Mouse (Mus musculus) gastrocnemius, postnatal 14 days (tissue): ENCODE data around the gene Arhgap19. TPM values are rescaled to one million over a fixed set of nuclear protein-coding genes. Genes with fewer than 3 reads are reported as not detected.
"Not testable (repeated sequence)": the region's sequence is repeated elsewhere in the genome, so short reads cannot be mapped to it uniquely, and the experiment has no call there.

ENCODE experiments used
- DNase-seq: peaks from one replicate; pipeline ENCODE4 v3.0.0; 2021; ENCODE audit warnings: mixed read lengths
- intact Hi-C: fragments of 180-260 bp; cut with DNase I; formaldehyde crosslinking; loops from one replicate; pipeline ENCODE4 v1.15.1; 2025; ENCODE audit warnings: low total_unique reads
- long read RNA-seq, 2 experiments: library from polyadenylated mRNA; stranded (forward); transcript quantifications; one replicate each; pipeline ENCODE4 v2.0.0; 2021
- total RNA-seq, 2 experiments: library from RNA; stranded (reverse); gene quantifications; 2 replicates each; pipeline ENCODE4 v1.2.3; 2021

The Arhgap19 gene
- 1 to 10 TPM; 6.8 to 9.9 TPM for total RNA-seq
- long read RNA-seq, experiment 1, full-length matches to known transcripts, result 6 of 8 reads
- long read RNA-seq, experiment 1, partial matches to known transcripts, result 0 of 8 reads
- long read RNA-seq, experiment 1, other reads (novel, unspliced or antisense), result 2 of 8 reads
- long read RNA-seq, experiment 2, full-length matches to known transcripts, result 4 of 5 reads
- long read RNA-seq, experiment 2, partial matches to known transcripts, result 1 of 5 reads
- long read RNA-seq, experiment 2, other reads (novel, unspliced or antisense), result 0 of 5 reads

DNA sequence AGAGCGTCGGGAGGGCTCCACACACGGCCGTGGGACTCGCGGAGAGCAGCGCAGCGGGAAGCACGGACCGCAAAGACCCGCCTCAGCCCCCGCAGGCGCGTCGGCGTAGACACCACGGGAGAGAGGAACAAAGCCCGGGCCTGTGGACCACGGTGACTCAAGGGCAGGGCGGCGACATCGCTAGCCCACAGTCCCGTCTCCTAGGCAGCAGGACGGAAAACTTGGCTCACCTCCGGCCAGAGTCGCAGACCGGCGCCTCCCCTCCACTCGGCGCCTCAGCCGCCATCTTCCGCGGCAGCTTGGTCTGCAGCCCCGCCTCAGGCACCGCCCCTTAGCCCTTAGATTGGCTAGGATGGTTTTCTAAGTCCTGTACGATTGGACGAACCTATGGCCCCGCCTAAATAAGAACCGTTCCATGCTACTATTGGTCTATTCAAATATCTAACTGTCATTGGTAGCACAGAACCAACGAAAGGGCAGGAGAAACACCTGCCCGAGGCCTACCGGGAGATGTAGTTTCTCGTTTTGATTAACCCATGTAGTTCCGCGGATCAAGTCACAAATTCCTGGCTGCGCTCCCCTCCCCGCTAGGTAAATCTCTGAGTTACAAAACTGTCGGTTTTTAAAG, at the start of gene Arhgap19:
TSS of gene Arhgap19 (minus strand) at position 306 of the 628 bp plus-strand sequence.
- intact Hi-C loops, result no loop called here
- peak; percentile 91 for DNase-seq

DNA sequence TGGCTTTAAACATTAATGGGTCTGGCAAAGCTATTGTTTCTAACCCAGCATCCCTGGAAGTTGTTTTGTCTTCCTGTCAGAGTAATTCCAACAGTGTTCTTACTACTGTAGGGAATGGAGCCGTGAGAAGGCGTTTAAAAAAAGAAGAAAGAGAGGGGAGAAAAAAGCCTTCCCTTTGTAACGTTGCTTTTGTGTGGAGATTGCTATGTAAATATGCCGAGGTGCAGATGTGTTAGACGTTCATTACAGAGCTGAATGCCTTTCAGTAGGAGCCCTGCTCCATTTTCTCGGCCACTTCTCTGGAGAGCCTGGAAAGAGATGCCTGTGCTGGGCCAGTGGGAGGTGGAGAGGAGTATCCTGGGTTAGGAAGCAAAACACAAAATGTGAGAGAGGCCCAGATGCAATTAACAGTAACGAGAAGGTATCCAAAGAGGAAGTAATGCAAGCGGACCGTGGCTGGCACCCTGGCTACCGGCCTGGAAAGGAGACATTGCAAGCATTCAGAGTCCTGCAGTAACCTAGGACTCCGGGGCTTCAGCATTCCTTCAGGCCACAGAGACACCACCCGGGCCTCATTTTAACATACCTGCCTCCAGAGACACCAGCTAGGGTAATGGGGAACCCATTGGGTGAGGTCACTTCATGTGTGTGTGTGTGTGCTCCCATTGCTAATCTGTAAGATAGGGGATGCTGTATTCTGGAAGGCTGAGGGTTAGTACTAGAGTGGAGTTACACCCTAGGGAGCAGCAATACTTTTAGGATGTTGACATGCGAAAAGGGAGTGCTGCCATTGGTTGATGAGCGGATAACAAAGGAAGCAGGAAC, 49.1 kb upstream of the Arhgap19 start:
- intact Hi-C loops, result no loop called here
- DNase-seq, result no peak

DNA sequence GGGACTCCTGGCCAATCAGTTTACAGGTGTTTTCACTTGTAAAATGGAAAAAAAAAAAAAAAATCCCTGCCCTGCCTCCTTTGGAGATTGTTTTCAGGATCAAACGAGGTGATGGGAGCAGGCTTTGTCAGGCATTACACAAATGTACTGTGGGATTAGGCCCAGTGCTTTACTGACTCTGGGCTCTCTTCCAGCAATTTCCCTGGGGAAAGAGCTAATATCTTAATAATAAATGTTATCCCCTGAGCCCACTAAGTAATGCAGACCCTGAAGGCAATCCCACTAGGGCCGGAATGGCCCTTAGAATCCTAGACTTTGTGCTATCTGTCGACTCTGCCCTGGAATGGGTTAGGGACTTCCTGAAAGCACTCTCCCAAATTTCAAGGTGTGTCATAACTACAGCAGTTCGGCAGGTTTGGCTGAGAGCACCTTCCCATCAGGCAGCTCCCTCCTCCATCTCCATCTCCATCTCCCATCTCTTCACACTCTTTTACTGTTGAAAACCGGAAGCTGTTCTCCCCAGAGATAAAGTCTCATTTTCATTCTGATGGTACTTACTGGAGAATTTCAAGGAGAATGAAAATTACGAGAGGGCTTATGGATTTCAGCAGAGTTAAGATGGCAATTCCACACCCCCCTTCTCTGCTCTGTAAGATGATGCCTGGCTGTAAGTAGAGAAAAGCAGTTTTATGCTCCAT, 48.3 kb upstream of the Arhgap19 start:
- intact Hi-C loops, result no loop called here
- no peak for DNase-seq

DNA sequence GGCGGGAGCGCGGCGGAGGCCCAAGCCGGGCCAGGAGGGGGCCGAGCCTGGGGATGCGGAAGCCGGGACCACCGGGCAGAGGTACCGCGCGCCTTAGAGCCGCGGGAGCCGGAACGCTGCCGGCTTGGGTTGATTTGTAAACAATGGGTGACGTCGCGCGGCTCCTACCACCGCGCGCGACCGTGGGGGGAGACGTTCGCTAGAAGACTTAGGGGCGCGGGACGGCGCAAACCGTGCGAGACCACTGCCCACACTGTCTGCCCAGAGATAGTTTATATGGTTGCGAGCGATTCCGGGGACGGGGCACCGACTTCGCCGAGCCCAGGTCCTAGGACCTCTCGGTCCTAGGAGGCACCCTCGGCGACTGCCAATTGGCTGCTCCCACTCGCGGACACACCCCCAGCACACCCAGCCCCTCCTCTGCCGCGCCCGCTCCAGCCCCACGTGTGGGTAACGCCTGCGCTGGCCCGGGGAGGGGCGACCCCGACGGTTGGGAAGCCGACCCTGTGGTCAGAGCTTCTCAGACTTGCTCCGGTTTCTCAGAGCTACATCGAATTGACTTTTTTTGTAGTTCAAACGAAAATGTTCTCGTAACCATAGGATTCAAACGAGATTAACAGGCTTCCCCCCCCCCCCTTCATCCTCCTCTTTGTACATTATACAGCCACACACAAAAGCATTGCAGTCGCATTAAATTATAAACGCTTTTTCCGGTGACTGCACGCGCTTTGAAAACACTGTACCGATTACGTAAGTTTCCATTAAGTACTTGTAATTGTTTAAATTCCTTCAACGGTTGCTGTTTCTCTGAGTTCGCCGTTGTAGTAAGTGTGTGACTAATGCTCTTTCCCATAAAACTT, 46.4 kb upstream of the Arhgap19 start, which contains the start of gene Frat2:
TSS of gene Frat2 (minus strand) at position 141 of the 860 bp plus-strand sequence.
- DNase-seq, result peak; percentile 90
- intact Hi-C loops, result no loop called here

DNA sequence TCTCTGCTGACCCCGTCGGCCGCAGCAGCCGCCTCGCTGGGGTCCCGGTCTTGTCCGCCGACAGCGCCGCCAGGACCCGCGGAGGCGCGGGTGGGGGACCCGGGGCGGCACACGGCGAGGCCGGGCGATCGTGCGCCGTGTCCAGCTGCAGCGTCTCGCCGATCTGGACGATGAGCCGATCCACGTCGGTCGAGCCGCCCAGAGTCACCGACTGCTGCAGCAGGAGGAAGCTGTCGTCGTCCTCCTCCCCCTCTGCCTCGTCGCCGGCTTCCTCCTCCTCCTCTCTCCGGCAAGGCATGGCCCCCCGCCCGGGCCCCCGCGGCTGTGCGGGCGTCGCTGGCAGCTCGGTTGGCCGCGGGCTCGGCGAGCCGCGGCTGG, 45.8 kb upstream of the Arhgap19 start:
- intact Hi-C loops, result not testable (repeated sequence)
- peak; percentile 51 for DNase-seq

DNA sequence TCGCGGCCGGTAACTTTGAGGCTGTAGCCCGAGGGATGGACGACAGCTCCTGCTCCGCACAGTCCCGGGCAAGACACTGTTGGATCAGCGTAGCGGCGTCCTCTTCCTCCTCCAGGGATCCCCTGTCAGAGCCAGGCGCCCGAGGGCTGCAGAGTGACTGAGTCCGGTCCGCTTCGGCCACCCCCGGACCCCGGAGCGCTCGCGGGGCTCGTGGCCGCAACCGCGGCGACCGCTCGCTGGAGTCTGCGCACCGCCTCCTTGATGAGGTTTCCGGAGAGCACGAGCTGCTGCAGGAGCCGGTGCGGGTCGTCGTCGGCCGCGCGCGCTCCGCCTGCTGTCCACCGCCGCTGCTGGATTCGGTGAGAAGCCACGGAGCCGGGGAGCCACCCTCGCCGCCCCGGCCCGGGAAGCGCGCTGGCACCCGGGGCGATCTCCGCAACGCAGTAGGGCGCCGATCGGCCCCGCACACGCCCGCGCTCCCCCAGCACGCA, 45.3 kb upstream of the Arhgap19 start:
- peak; percentile 45 for DNase-seq
- intact Hi-C loops, result no loop called here

DNA sequence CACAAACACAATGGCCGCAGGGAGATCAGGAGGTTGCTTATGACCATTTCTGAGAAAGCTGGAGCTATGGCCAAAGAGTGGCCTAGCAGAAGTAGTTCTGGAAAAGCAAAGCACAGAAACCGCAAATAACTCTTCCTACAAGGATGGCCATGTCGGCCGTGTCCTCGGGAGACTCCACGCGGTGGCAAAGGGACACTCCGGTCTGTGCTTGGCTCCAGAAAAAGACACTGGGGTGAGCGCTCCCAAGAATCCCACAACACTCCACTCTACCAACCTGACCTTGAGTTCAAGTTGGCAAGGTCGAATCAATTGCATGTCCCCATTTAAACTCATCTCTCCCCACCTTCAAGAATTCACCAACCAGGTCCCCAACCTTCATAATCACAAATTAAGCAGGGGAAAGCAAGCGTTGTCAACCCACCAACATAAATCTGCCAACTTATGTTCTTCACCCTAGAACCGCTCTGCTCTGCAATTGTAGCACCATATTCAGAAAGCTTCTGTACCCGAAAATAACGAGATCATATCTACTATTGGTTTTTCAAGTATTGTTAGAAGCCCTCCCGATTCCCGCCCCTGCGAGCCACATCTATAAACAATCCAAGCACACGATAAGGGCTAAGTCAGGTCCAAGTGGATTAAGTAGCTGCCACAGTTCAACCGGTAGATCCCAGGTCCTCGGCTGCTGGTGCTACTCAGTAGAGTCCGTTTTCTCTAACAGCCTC, 44.7 kb upstream of the Arhgap19 start:
- intact Hi-C loops, result no loop called here
- DNase-seq, result peak; percentile 44

DNA sequence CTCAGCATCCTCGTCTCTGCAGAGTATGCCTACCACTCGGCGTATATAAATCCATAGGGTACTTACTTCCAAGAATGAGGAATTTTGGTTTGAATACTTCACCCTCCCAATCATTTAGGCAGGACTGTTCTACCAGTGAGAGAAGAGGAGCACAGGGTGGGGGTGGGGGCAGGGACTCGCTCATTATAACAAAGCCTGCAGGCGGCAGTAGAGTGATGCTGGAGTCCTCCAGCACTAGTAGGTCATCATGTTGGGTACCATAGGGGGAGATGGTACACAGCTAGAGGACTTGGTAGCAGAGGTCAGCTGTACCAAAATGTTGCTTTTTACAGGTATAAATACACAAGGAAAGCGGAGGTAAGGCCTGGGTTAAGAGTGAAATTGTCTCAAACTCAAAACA, 42.5 kb upstream of the Arhgap19 start:
- intact Hi-C loops, result no loop called here
- no peak for DNase-seq

DNA sequence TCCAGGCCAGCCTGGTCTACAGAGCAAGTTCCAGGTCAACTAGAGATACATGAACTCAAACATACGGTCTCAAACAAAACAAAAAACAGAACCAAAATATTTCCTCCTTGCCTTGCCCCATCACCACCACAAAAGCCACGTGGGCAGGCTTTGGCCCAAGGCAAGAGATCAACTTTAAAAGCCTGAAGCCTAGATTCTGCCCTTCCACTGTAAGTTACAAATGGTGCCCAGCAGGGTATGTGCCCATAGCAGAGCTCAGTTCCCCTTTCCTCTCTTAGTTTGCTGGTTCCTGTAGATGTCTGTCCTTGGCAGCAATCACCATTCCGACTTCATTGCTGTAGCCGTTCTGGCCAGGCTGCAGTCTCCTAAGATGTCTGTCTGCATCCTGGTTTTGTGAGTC, 40.9 kb upstream of the Arhgap19 start:
- DNase-seq, result no peak
- intact Hi-C loops, result no loop called here

DNA sequence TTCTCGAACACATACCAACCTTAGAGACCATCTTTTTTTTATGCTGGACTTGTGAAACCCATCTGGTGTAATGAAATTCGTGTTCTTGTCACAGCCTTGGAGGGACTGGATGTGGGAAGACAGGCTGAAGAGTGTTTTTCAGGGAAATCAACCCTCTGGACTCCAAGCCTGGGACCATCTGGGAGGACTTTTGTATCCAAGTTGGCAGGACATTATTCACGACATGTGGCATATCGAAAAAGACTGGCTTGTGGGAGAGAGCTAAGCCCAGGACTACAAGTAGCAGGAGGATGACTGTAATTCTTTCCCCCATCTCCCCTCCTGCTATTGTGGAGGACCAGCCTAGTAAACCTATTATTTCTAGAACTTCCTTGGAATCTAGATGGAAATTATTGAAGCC, 40.3 kb upstream of the Arhgap19 start:
- intact Hi-C loops, result no loop called here
- DNase-seq, result no peak

DNA sequence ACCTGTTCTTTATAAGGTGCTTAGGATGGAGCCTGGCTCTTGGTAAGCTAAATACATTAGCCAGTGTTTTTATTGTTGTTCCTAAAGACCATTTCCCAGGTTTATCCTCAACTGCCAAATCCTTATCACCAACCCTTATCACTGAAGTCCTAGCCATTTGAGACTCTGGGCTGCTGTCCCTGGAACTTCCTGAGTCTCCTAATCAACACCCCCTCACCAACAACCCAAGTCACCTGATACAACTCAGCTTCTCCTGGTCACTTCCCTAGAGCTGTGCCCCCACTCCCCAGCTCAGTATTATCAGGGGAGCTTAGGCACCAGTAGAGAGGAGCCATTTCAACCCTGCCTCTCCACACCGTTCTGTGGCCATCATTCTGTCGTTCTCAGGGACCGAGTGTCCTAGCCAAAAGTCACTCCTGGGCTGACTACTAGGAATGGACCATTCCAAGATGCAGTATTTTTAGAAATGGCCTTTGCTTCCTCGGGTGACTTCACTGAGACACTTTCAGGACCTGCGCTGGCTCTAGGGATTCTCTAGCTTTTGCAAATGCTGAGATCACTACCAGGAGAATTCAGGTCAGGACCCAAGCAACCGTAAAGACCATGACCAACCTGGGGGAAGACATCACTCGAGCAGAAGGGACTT, 39.4 kb upstream of the Arhgap19 start:
- DNase-seq, result no peak
- intact Hi-C loops, result no loop called here

DNA sequence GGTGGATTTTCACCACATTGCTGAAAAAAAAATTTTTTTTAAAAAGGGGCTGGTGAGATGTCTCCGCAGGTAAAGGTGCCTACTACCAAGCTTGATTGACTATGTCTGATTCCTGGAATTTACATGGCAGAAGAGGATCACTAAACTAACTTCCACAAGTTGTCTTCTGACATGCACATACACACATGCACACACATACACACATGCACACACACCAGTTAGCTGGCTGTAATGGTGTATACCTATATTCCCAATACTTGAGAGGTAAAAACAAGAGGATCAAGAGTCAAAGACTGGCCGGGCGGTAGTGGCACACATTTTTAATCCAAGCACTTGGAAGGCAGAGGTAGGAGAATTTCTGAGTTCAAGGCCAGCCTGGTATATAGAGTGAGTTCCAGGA, 37.8 kb upstream of the Arhgap19 start:
- intact Hi-C loops, result no loop called here
- no peak for DNase-seq

DNA sequence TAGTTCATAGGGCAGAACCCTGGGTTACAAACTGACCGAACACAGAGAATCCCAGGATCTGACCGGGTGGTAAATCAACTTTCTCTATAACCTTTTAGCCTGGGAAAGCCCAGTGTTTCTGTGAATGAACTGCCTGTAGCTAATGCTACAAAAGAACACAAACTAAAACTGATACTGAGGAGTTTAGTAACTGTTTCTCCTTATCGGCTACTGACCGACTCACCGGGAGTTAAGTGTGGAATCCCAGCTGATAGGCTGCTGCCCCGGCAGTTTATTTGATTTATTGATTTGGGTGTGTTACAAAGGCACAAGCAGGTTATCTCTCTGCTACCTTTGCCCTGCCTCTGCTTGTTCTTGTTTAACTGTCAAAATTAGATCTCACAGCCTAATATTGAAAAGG, 37.0 kb upstream of the Arhgap19 start:
- no peak for DNase-seq
- intact Hi-C loops, result no loop called here

DNA sequence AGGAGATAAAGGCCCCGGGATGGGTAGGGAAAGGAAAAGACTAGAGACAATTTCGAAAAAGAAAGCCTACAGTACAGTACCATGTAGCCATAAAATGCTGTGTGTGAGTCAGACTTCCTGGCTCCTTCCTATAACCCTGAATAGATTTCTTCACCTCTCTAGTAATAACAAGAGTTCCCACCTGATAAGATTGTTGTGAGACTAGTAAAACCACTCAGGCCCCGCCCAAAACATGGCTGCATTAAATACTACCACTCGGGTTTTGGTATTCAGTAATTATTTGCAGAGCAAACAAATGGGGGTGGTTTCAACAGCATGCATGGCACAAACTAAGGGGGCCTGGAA, 36.0 kb upstream of the Arhgap19 start:
- no peak for DNase-seq
- intact Hi-C loops, result no loop called here

DNA sequence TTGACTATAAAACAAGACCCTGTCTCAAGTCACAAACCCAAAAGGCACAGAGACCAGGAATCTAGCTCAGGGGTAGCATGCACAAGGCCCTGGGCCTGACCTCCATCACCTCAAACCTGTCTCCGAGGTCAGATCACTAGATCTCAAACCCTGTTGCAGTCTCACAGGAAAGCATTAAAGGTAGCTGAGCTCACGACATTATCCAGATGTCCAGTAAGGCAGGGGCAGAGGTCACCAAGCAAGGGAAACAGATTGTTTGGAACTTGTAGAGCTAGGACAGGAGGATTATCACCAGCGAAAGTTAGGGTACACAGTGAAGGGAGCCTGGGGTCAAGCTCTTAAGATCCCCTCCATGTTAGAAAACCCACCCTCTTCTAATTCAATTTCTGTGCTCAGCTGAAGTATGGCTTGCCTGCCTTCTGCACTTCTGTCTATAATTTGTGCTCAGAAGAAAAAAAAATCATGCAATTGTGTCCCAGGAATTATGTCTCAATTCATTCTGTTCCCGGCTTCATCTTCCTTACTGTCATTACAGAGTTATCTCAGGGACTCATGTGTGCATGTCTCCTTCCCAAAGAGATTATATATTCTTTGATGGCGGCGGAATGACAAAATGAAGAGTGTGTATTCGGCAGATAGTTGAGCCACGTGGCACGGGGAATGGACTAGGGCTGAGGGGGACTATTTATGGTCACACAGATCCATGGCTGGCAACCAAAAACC, 35.5 kb upstream of the Arhgap19 start:
- no peak for DNase-seq
- intact Hi-C loops, result no loop called here

DNA sequence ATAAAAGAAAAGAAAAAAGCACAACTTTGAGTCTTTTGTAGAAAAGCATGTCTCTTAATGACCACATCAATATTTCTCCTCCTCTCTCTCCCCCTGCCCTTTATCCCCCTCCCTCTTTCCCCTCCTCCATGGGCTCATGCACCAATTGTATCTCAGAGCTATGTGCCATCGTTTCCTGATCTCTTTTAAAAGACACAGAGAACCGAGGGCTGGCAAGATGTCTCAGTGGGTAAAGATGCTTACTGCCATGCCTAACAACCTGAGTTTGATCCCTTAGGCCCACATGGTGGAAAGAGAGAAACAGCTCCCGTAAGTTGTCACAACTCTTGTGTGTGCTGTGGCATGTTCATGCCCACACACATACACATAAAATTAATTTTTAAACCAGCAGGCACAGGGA, 34.9 kb upstream of the Arhgap19 start:
- DNase-seq, result no peak
- intact Hi-C loops, result no loop called here

DNA sequence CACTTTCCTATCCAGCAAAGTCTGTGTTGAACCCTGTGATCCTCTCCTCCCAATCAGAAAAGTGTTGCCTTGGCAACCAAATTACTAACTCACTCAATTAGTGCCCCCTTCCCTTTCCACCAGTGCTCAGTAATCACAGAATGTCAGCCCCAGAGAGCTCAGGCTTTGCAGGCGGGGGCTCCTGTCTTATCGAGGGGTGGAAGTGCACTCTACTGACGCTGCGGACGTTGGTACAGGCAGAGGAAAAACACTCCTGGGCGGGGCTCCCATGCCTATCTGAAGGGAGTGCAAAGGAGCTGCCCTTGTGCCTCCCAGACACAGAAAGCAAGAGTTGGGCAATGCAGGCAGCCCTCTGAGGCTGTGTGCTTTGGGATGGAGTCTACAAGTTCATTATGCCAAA, 34.0 kb upstream of the Arhgap19 start:
- intact Hi-C loops, result no loop called here
- no peak for DNase-seq
